Mouse (Mus musculus) cerebellum, adult 2 months (tissue): Measurements from ENCODE around the gene Smok3c. TPM values are rescaled to one million over a fixed set of nuclear protein-coding genes. Genes with fewer than 3 reads are reported as not detected.
"Not testable (repeated sequence)": the region's sequence is repeated elsewhere in the genome, so short reads cannot be mapped to it uniquely, and the experiment has no call there.

Experiments
- DNase-seq, 2 experiments: peaks; one replicate each; pipeline ENCODE4 v3.0.0; 2021
- H3K27ac ChIP-seq: fragments of 200-500 bp; 2 replicates; pipeline ENCODE4 v1.5.1; 2012; ENCODE audit warnings: low read length, control low read depth, inconsistent platforms; ENCODE audit not compliant: insufficient read depth
- H3K27me3 ChIP-seq: fragments of 200-500 bp; 2 replicates; pipeline ENCODE4 v1.6.1; 2012; ENCODE audit warnings: inconsistent platforms, mild to moderate bottlenecking, low read length, moderate library complexity; ENCODE audit not compliant: control insufficient read depth, insufficient read depth
- H3K4me1 ChIP-seq: fragments of 200-500 bp; 2 replicates; pipeline ENCODE4 v1.6.1; 2011; ENCODE audit warnings: low read length; ENCODE audit not compliant: control insufficient read depth, insufficient read depth
- H3K4me3 ChIP-seq: fragments of 200-500 bp; replicated peaks from 2 replicates; pipeline ENCODE3; 2011; ENCODE audit warnings: mild to moderate bottlenecking, low read depth, low read length, control low read depth; ENCODE audit not compliant: insufficient read depth
- CTCF ChIP-seq: fragments of 200-500 bp; IDR thresholded peaks from 2 replicates; pipeline ENCODE4 v1.5.1; 2011; ENCODE audit warnings: low read depth, mild to moderate bottlenecking, control low read depth, low read length, moderate library complexity, borderline replicate concordance; ENCODE audit not compliant: insufficient read depth
- POLR2A ChIP-seq: fragments of 200-500 bp; IDR thresholded peaks from 2 replicates; pipeline ENCODE4 v1.6.1; 2011; ENCODE audit warnings: low read length, control low read depth, borderline replicate concordance; ENCODE audit not compliant: insufficient read depth
- WGBS: fragments of 180-500 bp; shearing (Covaris S2); methylation state at CpG from one replicate; pipeline ENCODE4 v1.1.7; 2018; 5-methylcytosine and 5-hydroxymethylcytosine counted together
- polyA plus RNA-seq: library from polyadenylated mRNA; depleted of rRNA; stranded (reverse); fragments of >200 nt; gene quantifications from 2 replicates; pipeline ENCODE4 v1.2.3, GENCODE M21; 2012; rRNA removed

Gene Smok3c
- not detected in 2 replicates for polyA plus RNA-seq

DNA sequence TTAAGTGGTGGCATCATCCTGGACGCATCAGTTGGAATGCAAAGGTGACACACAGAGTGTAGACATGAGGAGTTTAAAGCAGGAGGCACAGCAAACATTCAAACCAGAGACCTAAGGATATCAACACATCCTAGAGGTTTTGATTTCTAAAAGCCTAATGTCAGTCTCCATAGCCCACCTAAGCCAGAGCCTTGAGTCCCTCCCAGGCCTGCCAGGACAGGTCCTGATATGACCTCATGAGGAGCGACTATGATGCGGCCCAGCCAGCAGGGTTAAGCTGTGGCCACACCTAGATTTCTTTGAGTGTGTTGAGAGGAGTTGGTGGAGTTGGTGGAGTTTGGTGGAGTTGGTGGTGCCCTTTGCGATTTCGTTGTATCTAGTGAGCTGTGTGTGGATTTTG is at the start of gene Smok3c:
Gene Smok3c (plus strand): TSS at position 301 of the 400 bp plus-strand sequence.
- WGBS: no CpG with 5 or more reads among the region's 5 CpGs
- H3K4me3 ChIP-seq, H3K4me1 ChIP-seq, H3K27ac ChIP-seq, H3K27me3 ChIP-seq, DNase-seq: not testable (repeated sequence)

GRCm38 (mm10) chr5:138009437-138009836 is 43.6 kb upstream of the Smok3c start:
- no peak overlapping the region for H3K4me3 ChIP-seq
- WGBS: 84% methylated on average over 5 of the region's 5 CpGs
- TF ChIP-seq CTCF: no peak
- TF ChIP-seq POLR2A: no peak
- H3K4me1 ChIP-seq: no peaks in the 10 kb centered on the region
- DNase-seq: no peak
- no peak overlapping the region for H3K27ac ChIP-seq
- no peaks in the 10 kb centered on the region for H3K27me3 ChIP-seq

DNA sequence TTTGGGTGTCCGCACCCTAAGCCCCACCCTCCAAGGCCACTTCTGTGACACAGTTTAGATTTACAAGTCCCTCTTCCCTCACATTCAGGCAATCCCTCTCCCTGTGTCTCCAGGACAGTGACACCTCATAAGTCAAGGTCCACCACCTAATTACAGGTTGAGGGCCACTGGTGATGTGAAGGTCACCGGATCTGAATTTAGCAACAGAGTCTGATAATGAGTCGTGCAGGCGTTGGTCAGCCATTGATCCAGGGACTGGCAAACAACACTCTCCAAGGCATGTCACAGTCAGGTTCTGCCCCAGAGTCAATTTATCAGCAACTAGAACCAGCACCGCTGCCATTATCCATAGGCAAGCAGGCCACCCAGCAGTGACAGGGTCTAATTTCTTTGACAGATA is 40.6 kb upstream of the Smok3c start:
- H3K27ac ChIP-seq: no peak overlapping the region
- H3K27me3 ChIP-seq: no peaks in the 10 kb centered on the region
- 96% methylated on average over 5 of the region's 5 CpGs for WGBS
- TF ChIP-seq CTCF (no peak), POLR2A (no peak)
- no peak for DNase-seq
- no peaks in the 10 kb centered on the region for H3K4me1 ChIP-seq
- H3K4me3 ChIP-seq: no peak overlapping the region

- Histone ChIP-seq H3K4me3 (no peak overlapping the region), H3K4me1 (no peaks in the 10 kb centered on the region), H3K27ac (no peak overlapping the region), H3K27me3 (no peaks in the 10 kb centered on the region)
- 84% methylated on average over 2 of the region's 2 CpGs for WGBS
- no peak for TF ChIP-seq CTCF
- no peak for TF ChIP-seq POLR2A
- DNase-seq: no peak
Measured at GRCm38 (mm10) chr5:138016530-138016929, 36.5 kb upstream of the Smok3c start.

DNA sequence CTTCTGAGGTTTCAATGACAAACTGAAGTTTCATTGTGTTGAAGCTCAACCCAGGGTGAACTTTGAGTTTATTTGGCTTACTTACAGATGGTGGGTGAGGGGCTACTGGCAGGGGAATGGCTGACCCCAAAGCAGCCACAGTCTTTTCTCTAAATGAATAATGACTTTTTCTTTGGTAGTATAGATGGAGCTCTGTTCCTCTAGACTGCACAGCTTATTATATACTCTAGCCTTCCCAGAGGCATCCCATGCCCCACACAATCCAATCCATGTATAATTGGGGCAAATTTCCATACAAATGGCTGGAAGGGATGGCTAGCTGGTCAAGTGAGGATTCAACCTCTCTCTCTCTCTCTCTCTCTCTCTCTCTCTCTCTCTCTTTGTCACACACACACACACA is 36.0 kb upstream of the Smok3c start:
- Histone ChIP-seq H3K4me1 (no peaks in the 10 kb centered on the region), H3K27me3 (no peaks in the 10 kb centered on the region), H3K4me3 (no peak overlapping the region), H3K27ac (no peak overlapping the region)
- TF ChIP-seq POLR2A: no peak
- no peak for TF ChIP-seq CTCF
- DNase-seq: no peak

- not testable (repeated sequence) for DNase-seq, H3K27ac ChIP-seq, H3K4me1 ChIP-seq, H3K27me3 ChIP-seq, H3K4me3 ChIP-seq
- WGBS: 89% methylated on average over 4 of the region's 4 CpGs
Measured at GRCm38 (mm10) chr5:138019577-138019976, 33.4 kb upstream of the Smok3c start.

GRCm38 (mm10) chr5:138020961-138021479 is 32.0 kb upstream of the Smok3c start, which contains the start of the genes Smok3a and Smok3b:
Gene Smok3a, plus strand, starts transcription at chr5:138021261.
Gene Smok3b, plus strand, starts transcription at chr5:138021429.
- 83% methylated on average over 3 of the region's 7 CpGs for WGBS
- not testable (repeated sequence) for DNase-seq

DNA sequence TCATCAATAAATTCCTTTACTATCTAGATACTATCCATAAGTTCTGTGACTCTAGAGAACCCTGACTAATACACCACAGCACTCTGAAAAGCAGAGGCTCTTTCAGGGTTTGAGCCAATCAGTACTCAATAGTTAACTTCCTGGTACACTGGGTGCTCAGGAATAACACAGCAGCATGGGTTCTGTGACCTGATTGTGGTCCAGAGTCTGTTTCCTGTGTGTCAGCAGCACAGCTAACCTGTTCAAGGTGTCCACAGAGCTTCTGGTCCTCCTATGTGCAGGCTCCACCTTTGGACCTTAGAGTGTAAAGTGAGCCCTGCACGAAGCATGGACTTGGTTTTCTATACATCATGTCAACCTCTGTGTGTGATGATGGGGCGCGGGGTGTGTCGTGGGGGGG is 20.8 kb downstream of the Smok3c start:
- 84% methylated on average over 4 of the region's 4 CpGs for WGBS
- Histone ChIP-seq H3K4me3 (no peak overlapping the region), H3K4me1 (no peaks in the 10 kb centered on the region), H3K27me3 (no peaks in the 10 kb centered on the region), H3K27ac (no peak overlapping the region)
- DNase-seq: no peak
- TF ChIP-seq CTCF (no peak), POLR2A (no peak)

More at GRCm38 (mm10) chr5:138020961-138021479, 32.0 kb upstream of the Smok3c start, which contains the start of the genes Smok3a and Smok3b:
- not testable (repeated sequence) for H3K4me1 ChIP-seq, H3K27ac ChIP-seq, H3K4me3 ChIP-seq, H3K27me3 ChIP-seq

DNA sequence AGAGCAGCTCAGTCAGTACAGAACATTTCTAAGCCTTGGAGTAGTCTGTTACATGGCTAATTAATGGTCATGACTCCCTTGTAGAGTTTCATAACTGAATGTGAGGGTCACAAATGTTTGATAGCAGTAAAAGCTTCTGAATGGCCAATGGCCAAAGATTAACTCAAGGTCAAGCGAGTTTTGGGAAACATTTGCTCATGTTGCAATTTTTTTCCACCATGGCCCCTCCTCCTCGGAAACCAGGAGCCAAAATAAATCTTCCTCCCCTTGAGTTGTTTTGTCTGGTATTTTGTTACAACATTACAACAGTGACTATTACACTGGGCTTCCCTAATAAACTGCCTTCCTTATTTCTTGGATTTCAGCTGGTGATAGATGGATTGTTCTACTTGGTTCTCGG is 22.7 kb downstream of the Smok3c start:
- 69% methylated on average over 3 of the region's 3 CpGs for WGBS

More for the DNA sequence above, 22.7 kb downstream of the Smok3c start:
- no peaks in the 10 kb centered on the region for H3K4me1 ChIP-seq
- DNase-seq: no peak
- TF ChIP-seq CTCF (no peak), POLR2A (no peak)
- H3K27ac ChIP-seq: no peak overlapping the region
- H3K27me3 ChIP-seq: no peaks in the 10 kb centered on the region
- H3K4me3 ChIP-seq: no peak overlapping the region
